Mouse (Mus musculus): ENCODE data around the gene Myh9. TPM values are rescaled to one million over a fixed set of nuclear protein-coding genes. Genes with fewer than 3 reads are reported as not detected.
A peak's percentile ranks its signal among the peaks of the same experiment; 100 is the strongest.

Gene Myh9
- polyA plus RNA-seq, 1 experiment = 1,641 TPM

DNA sequence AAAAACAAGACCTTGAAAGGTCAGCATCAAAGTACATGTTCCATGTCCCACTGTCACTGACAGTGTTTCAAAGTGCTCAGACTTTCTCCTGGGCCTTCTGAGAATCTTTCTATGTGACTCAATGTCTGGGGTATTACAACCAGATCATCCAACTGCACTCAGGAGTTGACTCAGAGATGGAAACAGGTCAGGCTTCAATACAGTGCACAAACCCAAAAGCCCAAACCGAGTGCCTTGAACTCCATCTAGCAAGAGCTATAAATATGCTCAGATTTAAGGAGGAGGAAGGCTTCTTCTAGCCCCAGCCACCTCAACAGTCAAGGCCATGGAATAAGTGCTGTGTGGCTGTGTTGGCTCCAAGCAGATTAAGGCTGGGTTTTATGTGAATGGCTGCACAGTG is 56.2 kb downstream of the Myh9 start:
- Histone ChIP-seq H3K4me3 (replicated peaks) (no peak overlapping the region), H3K36me3 (replicated peaks; ENCODE audit: low read length) (peaks cover 100% of the 10 kb centered on the region), H3K27me3 (replicated peaks) (no peaks in the 10 kb centered on the region), H3K4me1 (peaks cover 96% of the 10 kb centered on the region), H3K9me3 (no peaks in the 10 kb centered on the region)
- TF ChIP-seq GATA1 (IDR thresholded peaks at IDR 0.05; ENCODE audit: borderline replicate concordance, low read length) = no peak
- TF ChIP-seq FLI1 (IDR thresholded peaks at IDR 0.05; ENCODE audit: low read length) = no peak

DNA sequence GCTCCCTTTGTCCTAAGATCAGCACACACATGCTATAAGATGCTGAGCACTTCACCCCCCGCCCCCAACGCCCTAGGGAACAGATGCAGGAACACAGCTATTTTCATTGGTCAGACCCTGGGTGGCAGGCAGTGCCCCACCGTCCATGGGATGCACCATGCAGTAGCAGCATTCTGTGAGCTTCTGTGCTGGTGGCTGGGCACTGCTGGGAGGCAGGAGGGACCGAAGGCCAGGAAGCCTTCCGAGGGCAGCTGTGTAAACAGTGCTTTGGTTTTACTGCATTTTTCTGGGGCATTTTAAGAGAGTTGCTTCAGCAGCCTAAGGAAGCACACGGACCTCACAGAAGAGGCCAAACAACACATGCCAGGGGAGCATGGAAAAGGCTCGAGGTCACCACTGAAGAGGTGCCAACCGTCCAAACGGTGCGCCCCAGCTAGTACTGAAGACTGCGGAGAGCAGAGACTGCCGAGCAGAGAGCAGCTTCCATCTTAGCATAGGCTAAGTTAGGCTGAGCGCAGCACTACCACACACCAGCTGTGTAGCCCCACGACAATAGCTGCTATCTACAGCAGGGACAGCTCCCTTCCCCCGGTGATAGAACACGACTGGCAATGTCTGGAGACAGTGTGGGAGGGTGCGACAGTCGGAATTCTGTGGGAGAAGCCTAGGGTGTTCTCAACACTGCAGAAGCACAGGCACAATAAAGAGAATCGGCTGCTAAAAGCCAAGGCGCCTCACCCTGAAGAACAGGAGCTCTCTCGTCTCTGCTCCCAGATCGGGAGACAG is 57.7 kb downstream of the Myh9 start:
- TF ChIP-seq GATA1 (IDR thresholded peaks at IDR 0.05; ENCODE audit: borderline replicate concordance, low read length) (no peak), FLI1 (IDR thresholded peaks at IDR 0.05; ENCODE audit: low read length) (no peak)
- Histone ChIP-seq H3K9me3 (no peaks in the 10 kb centered on the region), H3K36me3 (replicated peaks; ENCODE audit: low read length) (peaks cover 100% of the 10 kb centered on the region), H3K4me1 (peaks cover 96% of the 10 kb centered on the region), H3K4me3 (replicated peaks) (no peak overlapping the region), H3K27me3 (replicated peaks) (no peaks in the 10 kb centered on the region)

DNA sequence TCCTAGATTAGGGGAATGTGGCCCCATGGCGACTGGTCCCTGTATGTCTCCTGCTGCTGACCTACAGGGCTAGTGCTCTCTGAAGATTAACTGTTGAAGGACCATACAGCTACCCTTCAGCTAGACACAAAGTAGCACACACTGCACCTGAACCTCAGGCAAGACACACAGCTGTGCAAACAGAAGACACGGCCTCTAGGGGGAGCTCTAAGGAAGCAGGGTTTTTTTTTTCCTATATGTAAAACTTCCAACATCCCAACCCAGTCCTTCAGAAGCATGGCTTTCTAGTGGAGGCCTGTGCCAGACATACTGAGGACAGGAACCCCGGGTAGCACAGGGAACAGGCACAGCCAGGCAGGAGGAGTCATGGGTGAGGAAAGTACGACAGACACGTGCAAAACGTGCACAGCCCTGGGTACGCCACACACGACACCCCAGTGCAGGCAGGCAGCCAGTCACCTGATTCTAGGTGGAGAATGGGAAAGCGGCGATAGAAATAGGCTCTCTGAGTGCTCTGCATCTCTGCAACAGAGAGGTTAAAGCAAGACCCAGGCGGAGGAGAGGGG is 59.4 kb downstream of the Myh9 start:
- no peaks in the 10 kb centered on the region for H3K27me3 ChIP-seq (replicated peaks)
- H3K36me3 ChIP-seq (replicated peaks; ENCODE audit: low read length) = peaks cover 100% of the 10 kb centered on the region

DNA sequence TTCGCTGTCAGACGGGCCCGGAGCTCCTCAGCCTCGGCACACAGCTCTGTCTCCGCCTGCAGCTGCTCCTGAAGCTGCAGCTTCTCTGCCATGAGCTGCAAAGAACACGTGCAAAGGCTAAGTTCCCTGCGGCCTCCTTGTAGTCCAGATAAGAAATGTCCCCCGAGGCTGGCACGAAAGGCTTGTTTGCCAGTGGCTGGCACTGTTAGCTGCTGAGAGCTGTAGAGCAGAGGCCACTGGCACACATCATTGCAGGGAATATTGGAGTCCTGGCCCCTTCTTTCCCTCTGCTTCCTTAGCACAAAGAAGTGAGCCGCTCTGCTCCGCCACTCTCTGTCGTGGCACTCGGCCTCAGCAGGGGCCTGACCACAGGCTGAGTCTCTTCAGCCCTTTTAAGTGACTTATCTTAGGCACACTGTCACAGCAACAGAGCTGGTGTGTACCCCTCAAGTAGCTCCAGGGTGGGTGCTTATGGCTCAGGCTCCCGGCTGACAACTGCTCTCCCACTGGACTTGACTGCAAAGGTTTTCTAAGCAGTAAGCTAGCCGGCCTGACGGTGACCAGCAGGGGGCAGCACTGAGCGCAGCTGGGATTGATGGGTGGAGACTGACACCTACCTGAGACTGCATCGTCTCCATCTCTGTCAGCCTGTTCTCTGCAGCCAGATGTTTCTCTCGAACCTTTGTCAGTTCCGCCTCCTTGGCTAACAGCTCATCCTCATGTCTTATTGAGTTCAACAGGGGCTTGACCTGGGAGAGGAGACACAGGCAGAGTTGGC is 66.6 kb downstream of the Myh9 start:
- Histone ChIP-seq H3K4me3 (replicated peaks) (no peak overlapping the region), H3K27me3 (replicated peaks) (no peaks in the 10 kb centered on the region), H3K4me1 (peaks cover 87% of the 10 kb centered on the region), H3K9me3 (no peaks in the 10 kb centered on the region), H3K36me3 (replicated peaks; ENCODE audit: low read length) (peaks cover 100% of the 10 kb centered on the region)
- TF ChIP-seq FLI1 (IDR thresholded peaks at IDR 0.05; ENCODE audit: low read length) (no peak), GATA1 (IDR thresholded peaks at IDR 0.05; ENCODE audit: borderline replicate concordance, low read length) (no peak)

More for the DNA sequence above, 59.4 kb downstream of the Myh9 start:
- no peak for TF ChIP-seq FLI1 (IDR thresholded peaks at IDR 0.05; ENCODE audit: low read length)
- TF ChIP-seq GATA1 (IDR thresholded peaks at IDR 0.05; ENCODE audit: borderline replicate concordance, low read length) = no peak
- Histone ChIP-seq H3K4me3 (replicated peaks) (no peak overlapping the region), H3K4me1 (peaks cover 99% of the 10 kb centered on the region), H3K9me3 (no peaks in the 10 kb centered on the region)

DNA sequence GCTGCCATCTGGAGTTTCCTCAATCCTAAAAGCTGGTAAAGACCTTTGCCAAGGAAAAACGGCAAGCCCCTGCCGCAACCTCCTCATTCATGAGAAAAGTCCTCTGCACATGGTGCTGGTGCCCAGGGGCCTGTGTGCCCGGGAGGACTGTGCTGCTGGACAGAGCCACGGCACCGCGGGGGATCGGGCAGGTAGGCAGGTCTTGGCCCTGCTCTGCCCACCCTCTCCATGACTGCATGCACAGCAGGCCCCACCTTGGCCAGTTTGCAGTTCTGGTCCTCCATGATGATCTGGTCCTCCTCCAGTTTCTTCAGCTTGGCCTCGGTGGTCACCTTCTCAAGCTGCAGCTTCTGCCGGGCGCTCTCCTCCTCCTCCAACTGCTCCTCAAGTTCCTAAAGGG is 67.7 kb downstream of the Myh9 start:
- Histone ChIP-seq H3K9me3 (no peaks in the 10 kb centered on the region), H3K36me3 (replicated peaks; ENCODE audit: low read length) (peaks cover 100% of the 10 kb centered on the region), H3K4me1 (peaks cover 82% of the 10 kb centered on the region), H3K4me3 (replicated peaks) (no peak overlapping the region), H3K27me3 (replicated peaks) (no peaks in the 10 kb centered on the region)
- no peak for TF ChIP-seq FLI1 (IDR thresholded peaks at IDR 0.05; ENCODE audit: low read length)
- no peak for TF ChIP-seq GATA1 (IDR thresholded peaks at IDR 0.05; ENCODE audit: borderline replicate concordance, low read length)

DNA sequence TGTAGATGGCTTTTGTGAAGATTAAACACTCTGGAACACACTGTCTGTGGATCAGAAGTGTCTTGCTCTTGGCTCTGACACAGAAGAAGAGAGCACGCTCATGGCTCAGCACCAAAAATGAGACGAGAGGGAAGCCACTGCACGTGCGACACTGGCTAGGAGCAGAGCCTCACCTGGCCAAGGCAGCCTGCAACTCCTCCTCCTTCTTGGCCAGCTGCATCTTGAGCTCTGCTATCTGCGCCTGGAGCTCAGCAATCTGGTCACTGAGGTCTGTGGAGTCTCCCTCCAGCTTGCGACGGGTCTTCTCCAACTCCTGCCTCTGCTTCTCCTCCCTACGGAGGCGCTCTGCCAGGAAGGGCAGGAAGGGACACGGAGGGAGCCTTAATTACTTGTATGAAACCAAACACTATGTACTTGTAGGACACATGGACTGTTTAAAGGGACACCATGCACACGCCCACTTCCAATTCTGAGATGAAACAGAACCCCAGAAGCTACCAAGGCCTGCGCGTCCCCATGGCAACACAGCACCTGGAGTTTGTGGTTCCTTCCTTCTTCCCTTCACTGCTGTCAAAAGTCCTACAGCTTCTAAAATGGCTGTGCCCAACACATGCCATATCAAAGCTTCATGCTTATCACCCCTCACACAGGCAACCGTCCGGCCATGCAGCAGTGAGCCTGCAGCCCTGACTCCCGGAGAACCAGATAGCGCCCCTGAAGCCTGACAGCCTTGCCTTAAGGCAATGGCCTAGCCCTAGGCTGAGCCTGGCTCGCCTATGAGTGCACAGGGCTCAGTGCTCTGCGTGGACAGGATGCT is 68.7 kb downstream of the Myh9 start:
- Histone ChIP-seq H3K4me3 (replicated peaks) (peak overlapping the region; percentile 21), H3K9me3 (no peaks in the 10 kb centered on the region), H3K4me1 (peaks cover 82% of the 10 kb centered on the region), H3K27me3 (replicated peaks) (no peaks in the 10 kb centered on the region), H3K36me3 (replicated peaks; ENCODE audit: low read length) (peaks cover 100% of the 10 kb centered on the region)
- TF ChIP-seq GATA1 (IDR thresholded peaks at IDR 0.05; ENCODE audit: borderline replicate concordance, low read length) (no peak), FLI1 (IDR thresholded peaks at IDR 0.05; ENCODE audit: low read length) (no peak)

DNA sequence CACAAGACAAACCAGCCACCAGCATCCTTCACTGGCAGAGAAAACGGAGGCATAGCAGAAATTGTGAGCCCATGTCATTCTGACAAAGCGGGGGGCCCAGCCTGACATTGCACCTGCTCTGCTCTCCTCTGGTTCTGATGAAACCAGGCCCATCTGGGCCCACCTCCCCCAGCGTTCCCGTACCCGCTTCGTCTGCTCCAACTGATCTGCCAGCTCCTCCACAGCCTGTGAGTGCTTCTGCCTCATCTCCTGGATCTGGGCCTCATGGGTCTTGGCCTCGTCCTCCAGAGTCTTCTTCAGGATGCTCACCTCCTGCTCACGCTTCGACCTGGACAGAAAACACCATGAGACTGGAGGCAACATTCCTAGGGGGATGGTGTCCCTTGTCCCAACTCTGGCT is 71.0 kb downstream of the Myh9 start:
- Histone ChIP-seq H3K27me3 (replicated peaks) (no peaks in the 10 kb centered on the region), H3K36me3 (replicated peaks; ENCODE audit: low read length) (peaks cover 100% of the 10 kb centered on the region), H3K4me3 (replicated peaks) (no peak overlapping the region), H3K9me3 (no peaks in the 10 kb centered on the region), H3K4me1 (peaks cover 80% of the 10 kb centered on the region)
- TF ChIP-seq FLI1 (IDR thresholded peaks at IDR 0.05; ENCODE audit: low read length) (no peak), GATA1 (IDR thresholded peaks at IDR 0.05; ENCODE audit: borderline replicate concordance, low read length) (no peak)

DNA sequence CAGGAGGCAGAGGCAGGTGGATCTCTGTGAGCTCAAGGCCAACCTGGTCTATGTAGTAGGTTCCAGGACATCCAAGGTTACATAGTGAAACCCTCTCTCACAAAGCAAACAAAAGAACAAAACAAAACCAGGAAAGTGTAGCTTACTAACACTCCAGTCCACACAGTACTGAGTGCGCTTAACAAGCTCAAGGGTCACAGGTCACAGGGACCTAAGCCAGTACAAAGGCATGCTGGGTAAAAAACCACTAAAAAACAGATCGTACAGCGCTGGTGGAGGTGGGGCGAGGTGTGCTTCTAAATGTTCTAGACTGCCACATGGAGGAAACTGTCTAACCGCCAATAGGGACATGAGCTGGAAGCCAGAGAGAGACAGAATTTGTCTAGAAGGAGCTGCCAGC is 71.6 kb downstream of the Myh9 start:
- peaks cover 100% of the 10 kb centered on the region for H3K36me3 ChIP-seq (replicated peaks; ENCODE audit: low read length)
- TF ChIP-seq FLI1 (IDR thresholded peaks at IDR 0.05; ENCODE audit: low read length) (no peak), GATA1 (IDR thresholded peaks at IDR 0.05; ENCODE audit: borderline replicate concordance, low read length) (no peak)
- H3K4me3 ChIP-seq (replicated peaks) = no peak overlapping the region
- H3K4me1 ChIP-seq = peaks cover 80% of the 10 kb centered on the region
- no peaks in the 10 kb centered on the region for H3K9me3 ChIP-seq
- H3K27me3 ChIP-seq (replicated peaks) = no peaks in the 10 kb centered on the region

DNA sequence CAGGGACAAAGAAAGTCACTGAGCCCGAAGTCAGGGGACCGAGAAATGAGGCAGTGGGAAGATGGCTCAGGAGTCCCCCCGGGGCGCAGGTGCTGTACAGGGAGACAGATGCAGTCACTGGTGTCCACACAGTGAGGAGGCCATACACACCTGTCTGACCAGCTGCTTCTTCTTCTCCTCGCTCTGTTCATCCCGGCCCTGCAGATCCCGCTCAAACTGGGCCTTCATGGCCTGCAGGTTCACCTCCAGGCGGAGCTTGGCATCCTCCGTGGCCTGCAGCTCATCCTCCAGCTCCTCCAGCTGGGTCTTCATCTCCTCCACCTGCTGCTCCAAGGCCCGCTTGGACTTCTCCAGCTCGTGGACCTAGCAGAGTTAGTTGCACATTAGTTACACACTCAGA is 75.0 kb downstream of the Myh9 start:
- peaks cover 84% of the 10 kb centered on the region for H3K4me1 ChIP-seq
- H3K36me3 ChIP-seq (replicated peaks; ENCODE audit: low read length) = peaks cover 100% of the 10 kb centered on the region
- no peaks in the 10 kb centered on the region for H3K27me3 ChIP-seq (replicated peaks)
- no peak overlapping the region for H3K4me3 ChIP-seq (replicated peaks)
- no peak for TF ChIP-seq FLI1 (IDR thresholded peaks at IDR 0.05; ENCODE audit: low read length)
- no peaks in the 10 kb centered on the region for H3K9me3 ChIP-seq

All from megakaryocyte, embryonic 14.5 days (primary cell).